Mouse (Mus musculus) forebrain, postnatal 0 days (tissue): Measurements from ENCODE around the gene Adprh. TPM values are rescaled to one million over a fixed set of nuclear protein-coding genes. Genes with fewer than 3 reads are reported as not detected.

Source experiments
- ATAC-seq: fragments of 200-750 bp; cut with Nextera tagmentation; 2 replicates; pipeline ENCODE4 v1.8.0; 2017; ENCODE audit warnings: mild to moderate bottlenecking, moderate library complexity
- DNase-seq: peaks from one replicate; pipeline ENCODE4 v3.0.0-alpha.2; 2015
- H3K27ac ChIP-seq: fragments of 300-500 bp; sonication (generic); 2 replicates; pipeline ENCODE4 v1.5.1; 2014; ENCODE audit warnings: low read depth, mild to moderate bottlenecking, antibody characterized with exemption, low read length, moderate library complexity, mixed read lengths
- H3K27me3 ChIP-seq: fragments of 300-500 bp; sonication (generic); 2 replicates; pipeline ENCODE4 v1.6.1; 2014; ENCODE audit warnings: mild to moderate bottlenecking, low read length, mixed read lengths; ENCODE audit not compliant: insufficient read depth
- H3K36me3 ChIP-seq: fragments of 300-500 bp; sonication (generic); 2 replicates; pipeline ENCODE4 v1.6.1; 2014; ENCODE audit warnings: mild to moderate bottlenecking, moderate library complexity; ENCODE audit not compliant: insufficient read depth
- H3K4me1 ChIP-seq: fragments of 300-500 bp; sonication (generic); 2 replicates; pipeline ENCODE4 v1.6.1; 2014; ENCODE audit warnings: antibody characterized with exemption; ENCODE audit not compliant: insufficient read depth
- H3K4me2 ChIP-seq: fragments of 300-500 bp; sonication (generic); 2 replicates; pipeline ENCODE4 v1.6.1; 2014; ENCODE audit warnings: low read depth, mild to moderate bottlenecking, moderate library complexity
- H3K4me3 ChIP-seq: fragments of 300-500 bp; sonication (generic); 2 replicates; pipeline ENCODE4 v1.5.1; 2014; ENCODE audit warnings: low read depth, low read length, mixed read lengths
- H3K9ac ChIP-seq: fragments of 300-500 bp; sonication (generic); 2 replicates; pipeline ENCODE4 v1.6.1; 2014; ENCODE audit warnings: mild to moderate bottlenecking
- H3K9me3 ChIP-seq: fragments of 300-500 bp; sonication (generic); 2 replicates; pipeline ENCODE4 v1.6.1; 2016; ENCODE audit warnings: low read length
- CTCF ChIP-seq: sonication (generic); IDR thresholded peaks from 2 replicates; pipeline ENCODE4 v1.5.1; 2016; ENCODE audit warnings: antibody characterized with exemption, control low read depth, low read depth
- WGBS: fragments of 180-500 bp; shearing (Covaris S2); extraction: QIAGEN DNeasy Blood & Tissue Kit; methylation state at CpG from one replicate; pipeline ENCODE4 v1.1.7; 2014; 5-methylcytosine and 5-hydroxymethylcytosine counted together
- polyA plus RNA-seq: library from polyadenylated mRNA; unstranded; fragments of >200 nt; fragmentation: Nextera tagmentation; extraction: Ambion mirVana; gene quantifications from 2 replicates; pipeline ENCODE4 v1.2.1, GENCODE M21; 2015
- total RNA-seq: library from RNA; depleted of rRNA; stranded (reverse); fragments of >200 nt; gene quantifications from 2 replicates; pipeline ENCODE4 v1.2.3, GENCODE M21; 2014

Adprh gene
- total and polyA plus RNA-seq, 2 experiments from 2014 or later: 40.8 to 134 TPM

DNA sequence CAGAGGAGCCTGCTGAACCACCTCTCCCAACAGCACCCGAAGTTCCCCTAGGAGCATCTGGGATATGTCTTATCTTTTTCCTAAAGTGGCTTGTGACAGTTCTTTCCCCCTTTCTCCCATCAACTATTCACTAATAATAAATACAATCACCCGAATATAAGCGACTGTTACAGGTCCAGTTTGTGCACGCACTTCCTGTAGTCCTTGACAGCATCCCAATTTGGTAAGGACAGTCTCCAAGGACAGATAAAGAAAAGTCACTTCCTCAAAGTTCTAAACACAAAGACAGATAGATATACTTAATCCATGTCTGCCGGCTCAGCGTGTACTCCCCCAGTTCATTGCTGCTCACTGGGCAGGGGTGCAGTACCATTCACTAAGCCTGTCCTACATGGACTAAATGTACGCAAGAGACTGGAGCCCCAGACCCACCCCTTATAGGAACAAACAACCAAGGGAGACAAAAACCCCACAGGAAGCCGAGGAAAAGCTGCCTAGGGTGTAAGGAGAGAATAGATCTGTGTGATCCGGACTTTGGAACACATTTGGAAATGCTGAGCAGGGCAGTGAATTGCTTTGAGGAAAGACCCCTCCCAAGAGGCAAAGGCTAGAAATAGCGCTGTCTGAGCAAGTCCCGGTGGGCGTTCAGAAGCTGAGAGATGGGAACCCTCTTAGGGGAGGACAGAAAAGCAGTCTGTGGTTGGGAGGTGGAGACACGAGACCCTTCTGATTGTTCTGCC, 20.9 kb downstream of the Adprh start:
- Histone ChIP-seq H3K4me3 (no peak overlapping the region), H3K4me2 (no peak overlapping the region), H3K36me3 (no peaks in the 10 kb centered on the region), H3K9ac (no peak overlapping the region), H3K27me3 (no peaks in the 10 kb centered on the region), H3K9me3 (no peaks in the 10 kb centered on the region), H3K4me1 (no peaks in the 10 kb centered on the region), H3K27ac (no peak overlapping the region)
- ATAC-seq: no peak
- TF ChIP-seq CTCF: no peak
- no peak for DNase-seq
- 41% methylated on average over 13 of the region's 13 CpGs for WGBS

DNA sequence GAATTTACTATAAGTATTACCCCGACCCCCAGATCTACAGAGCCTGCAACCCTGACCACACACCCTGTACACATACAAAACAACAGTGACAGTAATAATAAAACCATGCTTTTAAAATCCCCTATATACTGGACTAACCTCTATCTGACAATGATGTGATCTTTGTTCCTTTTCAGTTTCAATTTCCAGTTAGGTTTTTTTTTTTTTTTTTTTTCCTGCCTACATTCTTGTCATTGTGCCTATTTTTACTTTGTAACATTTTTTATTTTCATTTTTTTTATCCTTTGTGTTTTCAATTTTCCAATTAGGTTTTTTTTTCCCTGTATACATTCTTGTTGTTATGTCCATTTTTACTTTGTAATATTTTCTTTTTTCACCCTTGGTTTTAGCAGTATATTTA, 26.7 kb downstream of the Adprh start:
- DNase-seq (no peak), ATAC-seq (no peak)
- TF ChIP-seq CTCF: no peak
- Histone ChIP-seq H3K9ac (no peak overlapping the region), H3K4me1 (no peaks in the 10 kb centered on the region), H3K4me3 (no peak overlapping the region), H3K27me3 (no peaks in the 10 kb centered on the region), H3K4me2 (no peak overlapping the region), H3K9me3 (no peaks in the 10 kb centered on the region), H3K36me3 (no peaks in the 10 kb centered on the region), H3K27ac (no peak overlapping the region)
- 93% methylated on average over 1 of the region's 1 CpGs for whole genome bisulfite sequencing

GRCm38 (mm10) chr16:38425374-38425773, 27.1 kb downstream of the Adprh start:
- Histone ChIP-seq H3K4me1 (no peaks in the 10 kb centered on the region), H3K9me3 (no peaks in the 10 kb centered on the region), H3K4me2 (no peak overlapping the region), H3K4me3 (no peak overlapping the region), H3K27ac (no peak overlapping the region), H3K27me3 (no peaks in the 10 kb centered on the region), H3K9ac (no peak overlapping the region), H3K36me3 (no peaks in the 10 kb centered on the region)
- DNase-seq: no peak
- WGBS: 83% methylated on average over 2 of the region's 2 CpGs
- TF ChIP-seq CTCF: no peak
- ATAC-seq: no peak

DNA sequence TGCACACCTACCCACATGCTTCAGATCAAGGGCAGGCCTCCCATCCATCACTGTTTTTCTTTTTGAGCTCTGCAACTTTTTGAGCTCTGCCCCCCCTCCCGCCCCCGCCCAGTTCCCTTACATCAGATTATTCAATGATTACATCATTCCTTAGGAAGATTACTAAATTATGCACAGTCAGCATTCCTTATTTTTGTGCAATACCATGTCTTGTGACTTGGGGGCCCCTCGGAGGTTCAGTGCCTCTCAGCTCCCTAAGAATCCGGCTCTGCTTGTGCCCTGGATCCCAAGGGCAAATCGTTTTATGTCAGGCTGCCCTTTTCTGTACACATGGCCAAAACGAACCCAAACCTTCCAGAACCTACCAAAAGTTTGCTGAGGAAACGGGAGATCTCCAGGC, 37.5 kb downstream of the Adprh start:
- no peak overlapping the region for H3K9ac ChIP-seq
- no peak overlapping the region for H3K4me2 ChIP-seq
- no peaks in the 10 kb centered on the region for H3K27me3 ChIP-seq
- H3K9me3 ChIP-seq: no peaks in the 10 kb centered on the region
- H3K4me1 ChIP-seq: no peaks in the 10 kb centered on the region
- no peak overlapping the region for H3K4me3 ChIP-seq
- no peaks in the 10 kb centered on the region for H3K36me3 ChIP-seq
- H3K27ac ChIP-seq: no peak overlapping the region
- ATAC-seq (no peak), DNase-seq (no peak)
- no peak for TF ChIP-seq CTCF
- 84% methylated on average over 7 of the region's 7 CpGs for WGBS

DNA sequence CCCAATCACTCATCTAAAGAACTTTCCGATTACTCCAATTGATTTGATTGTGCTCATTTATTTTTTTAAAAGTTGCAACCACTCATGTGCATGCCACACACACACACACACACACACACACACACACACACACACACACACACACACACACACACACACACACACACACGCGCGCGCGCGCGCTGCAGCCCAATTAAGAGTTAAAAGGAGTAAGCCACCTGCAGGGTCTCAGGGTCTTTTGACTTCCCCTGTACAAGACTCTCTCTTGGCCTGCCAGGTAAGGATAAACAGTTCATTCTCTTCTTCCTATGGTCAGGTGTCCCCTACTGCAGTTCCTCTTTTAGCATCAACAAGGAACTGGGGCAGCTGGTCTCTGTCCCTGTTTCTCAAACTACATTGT, 44.1 kb downstream of the Adprh start:
- H3K9ac ChIP-seq: no peak overlapping the region
- H3K27me3 ChIP-seq: no peaks in the 10 kb centered on the region
- H3K4me2 ChIP-seq: no peak overlapping the region
- no peak for TF ChIP-seq CTCF
- no peak overlapping the region for H3K4me3 ChIP-seq
- 92% methylated on average over 8 of the region's 8 CpGs for WGBS
- DNase-seq (no peak), ATAC-seq (no peak)
- no peaks in the 10 kb centered on the region for H3K9me3 ChIP-seq
- no peaks in the 10 kb centered on the region for H3K36me3 ChIP-seq
- H3K4me1 ChIP-seq: no peaks in the 10 kb centered on the region
- H3K27ac ChIP-seq: no peak overlapping the region

DNA sequence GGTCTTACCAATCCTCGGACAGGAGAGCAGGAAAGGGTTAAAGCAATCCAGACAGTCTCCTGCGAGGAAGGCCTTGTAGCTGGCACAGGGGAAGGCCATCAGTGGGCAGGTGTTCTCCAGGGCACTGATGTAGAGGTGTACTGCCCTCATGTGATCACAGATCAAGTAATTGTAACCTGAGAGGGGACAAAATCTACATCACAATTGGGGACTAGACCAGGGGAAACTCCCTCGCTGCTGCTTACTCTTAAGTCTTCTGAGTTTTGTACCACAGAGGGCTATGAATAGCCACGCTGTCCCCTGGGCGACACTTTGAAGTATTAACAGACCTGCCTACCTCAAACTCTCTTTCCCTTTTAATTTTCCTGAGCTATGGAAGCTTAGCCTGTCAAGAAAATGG, 44.9 kb downstream of the Adprh start:
- no peak for DNase-seq
- Histone ChIP-seq H3K4me2 (no peak overlapping the region), H3K4me1 (no peaks in the 10 kb centered on the region), H3K27ac (no peak overlapping the region), H3K9me3 (no peaks in the 10 kb centered on the region), H3K4me3 (no peak overlapping the region), H3K36me3 (no peaks in the 10 kb centered on the region), H3K9ac (no peak overlapping the region), H3K27me3 (no peaks in the 10 kb centered on the region)
- 41% methylated on average over 5 of the region's 5 CpGs for WGBS
- TF ChIP-seq CTCF: no peak
- no peak for ATAC-seq

GRCm38 (mm10) chr16:38406708-38407107, 45.8 kb downstream of the Adprh start:
- Histone ChIP-seq H3K9ac (no peak overlapping the region), H3K4me3 (no peak overlapping the region), H3K4me2 (no peak overlapping the region), H3K36me3 (no peaks in the 10 kb centered on the region), H3K9me3 (no peaks in the 10 kb centered on the region), H3K4me1 (no peaks in the 10 kb centered on the region), H3K27me3 (no peaks in the 10 kb centered on the region), H3K27ac (no peak overlapping the region)
- no peak for DNase-seq
- no peak for TF ChIP-seq CTCF
- ATAC-seq: no peak
- WGBS: 86% methylated on average over 6 of the region's 6 CpGs
